Mouse (Mus musculus): Measurements from ENCODE around the gene Ung. TPM values are rescaled to one million over a fixed set of nuclear protein-coding genes. Genes with fewer than 3 reads are reported as not detected.

Ung gene
- polyA plus RNA-seq, 1 experiment from 2014 or later, result 44.6 TPM

DNA sequence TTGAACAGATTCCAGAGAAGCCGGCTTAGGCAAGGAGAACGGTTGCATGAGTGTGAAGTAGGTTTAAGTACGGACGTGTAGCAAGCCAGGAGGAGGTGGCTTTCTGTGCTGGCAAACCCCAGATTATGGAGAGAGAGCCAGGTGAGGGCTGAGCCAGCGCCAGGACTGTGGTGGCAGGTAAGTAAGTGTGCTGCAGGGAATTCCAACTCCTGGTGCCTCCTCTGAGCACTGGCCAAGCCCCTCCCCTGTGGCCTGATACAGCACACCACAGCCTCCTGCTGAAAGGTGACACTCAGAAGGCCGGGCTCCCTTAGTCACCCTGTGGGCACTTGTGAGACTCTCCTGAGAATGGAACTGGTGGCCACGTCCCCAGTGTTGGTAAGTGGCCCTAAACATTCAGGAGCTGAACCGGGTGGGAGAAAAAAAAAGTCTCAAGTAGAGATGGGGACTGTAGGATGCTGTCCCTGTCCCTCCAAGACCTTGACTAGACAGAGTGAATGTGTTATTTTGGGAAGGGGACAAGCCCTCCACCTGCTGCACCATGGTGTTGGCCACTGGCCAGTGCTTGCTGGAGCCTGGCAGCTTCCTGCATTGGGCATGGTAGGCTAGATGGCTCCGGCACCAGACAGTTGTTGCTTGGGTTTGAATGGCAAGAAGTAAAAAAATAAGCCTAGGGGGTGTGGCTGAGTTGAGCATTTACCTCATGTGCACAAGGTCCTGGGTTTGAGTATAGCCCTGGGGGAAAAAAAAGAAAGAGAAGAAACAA lies 25.2 kb downstream of the Ung start:
- ATAC-seq (ENCODE audit: low FRiP score, low TSS enrichment), result no peak
- H3K27ac ChIP-seq (ENCODE audit: low read depth, low read length), result no peak overlapping the region

DNA sequence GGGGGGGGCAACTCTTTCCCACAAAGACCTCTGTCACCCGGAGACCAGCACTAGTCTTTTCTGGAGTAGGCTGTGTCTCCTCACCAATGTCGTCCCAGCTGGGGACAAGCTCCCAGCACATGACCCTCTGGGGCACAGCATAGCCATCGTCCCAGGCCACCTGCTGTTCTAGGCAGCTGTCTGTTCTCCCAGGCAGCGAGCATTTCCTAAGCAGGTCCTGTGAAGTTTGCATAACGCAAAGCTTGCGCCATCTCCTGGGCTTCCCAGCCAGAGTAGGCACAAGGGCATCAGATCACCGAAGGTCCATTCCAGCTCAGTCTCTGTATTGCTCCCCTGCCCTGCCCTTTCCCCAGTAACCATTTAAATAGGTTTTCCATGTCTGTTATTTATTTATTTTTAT lies 27.1 kb downstream of the Ung start:
- Histone ChIP-seq H3K4me3 (ENCODE audit: low read length) (no peak overlapping the region), H3K9ac (ENCODE audit: low read depth, low read length) (no peak overlapping the region), H3K4me2 (replicated peaks; ENCODE audit: low read depth, low read length) (no peak overlapping the region), H3K27ac (ENCODE audit: low read depth, low read length) (no peak overlapping the region), H3K27me3 (ENCODE audit: control insufficient read depth, insufficient read depth, low read length) (no peaks in the 10 kb centered on the region), H3K9me3 (ENCODE audit: control insufficient read depth, low read length) (no peaks in the 10 kb centered on the region), H3K36me3 (ENCODE audit: control insufficient read depth, insufficient read depth, low read length) (no peaks in the 10 kb centered on the region), H3K4me1 (ENCODE audit: control insufficient read depth, insufficient read depth, low read length) (no peaks in the 10 kb centered on the region)
- WGBS, result 58% methylated on average over 7 of the region's 7 CpGs
- ATAC-seq (ENCODE audit: low FRiP score, low TSS enrichment), result no peak

More for the DNA sequence above, 25.2 kb downstream of the Ung start:
- Histone ChIP-seq H3K4me3 (ENCODE audit: low read length) (no peak overlapping the region), H3K4me1 (ENCODE audit: control insufficient read depth, insufficient read depth, low read length) (no peaks in the 10 kb centered on the region), H3K4me2 (replicated peaks; ENCODE audit: low read depth, low read length) (no peak overlapping the region), H3K9me3 (ENCODE audit: control insufficient read depth, low read length) (no peaks in the 10 kb centered on the region), H3K36me3 (ENCODE audit: control insufficient read depth, insufficient read depth, low read length) (no peaks in the 10 kb centered on the region), H3K27me3 (ENCODE audit: control insufficient read depth, insufficient read depth, low read length) (no peaks in the 10 kb centered on the region), H3K9ac (ENCODE audit: low read depth, low read length) (no peak overlapping the region)
- 56% methylated on average over 9 of the region's 9 CpGs for WGBS

DNA sequence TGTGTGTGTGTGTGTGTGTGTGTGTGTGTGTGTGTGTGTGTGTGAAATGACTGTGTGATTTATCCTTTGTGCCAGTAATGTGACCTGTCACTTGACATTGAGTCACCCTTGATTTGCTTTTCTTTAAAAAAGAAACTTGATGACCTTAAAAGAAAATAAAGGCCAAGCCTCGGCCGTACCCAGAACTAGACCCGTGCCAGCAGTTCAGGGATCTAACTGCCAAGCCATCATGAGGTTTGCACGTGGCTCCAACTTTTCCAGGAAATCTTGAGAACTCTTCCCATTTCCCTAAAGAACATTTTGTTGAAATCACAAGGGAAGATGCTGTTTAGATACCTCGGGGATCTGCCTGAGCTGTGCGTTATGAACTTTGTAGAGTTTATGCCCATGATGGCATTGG lies 31.2 kb downstream of the Ung start:
- no peak overlapping the region for H3K4me2 ChIP-seq (replicated peaks; ENCODE audit: low read depth, low read length)
- WGBS, result 72% methylated on average over 6 of the region's 6 CpGs
- no peak overlapping the region for H3K27ac ChIP-seq (ENCODE audit: low read depth, low read length)
- no peak overlapping the region for H3K9ac ChIP-seq (ENCODE audit: low read depth, low read length)
- no peaks in the 10 kb centered on the region for H3K27me3 ChIP-seq (ENCODE audit: control insufficient read depth, insufficient read depth, low read length)
- H3K36me3 ChIP-seq (ENCODE audit: control insufficient read depth, insufficient read depth, low read length), result no peaks in the 10 kb centered on the region
- ATAC-seq (ENCODE audit: low FRiP score, low TSS enrichment), result no peak
- H3K4me1 ChIP-seq (ENCODE audit: control insufficient read depth, insufficient read depth, low read length), result no peaks in the 10 kb centered on the region
- no peak overlapping the region for H3K4me3 ChIP-seq (ENCODE audit: low read length)
- no peaks in the 10 kb centered on the region for H3K9me3 ChIP-seq (ENCODE audit: control insufficient read depth, low read length)

DNA sequence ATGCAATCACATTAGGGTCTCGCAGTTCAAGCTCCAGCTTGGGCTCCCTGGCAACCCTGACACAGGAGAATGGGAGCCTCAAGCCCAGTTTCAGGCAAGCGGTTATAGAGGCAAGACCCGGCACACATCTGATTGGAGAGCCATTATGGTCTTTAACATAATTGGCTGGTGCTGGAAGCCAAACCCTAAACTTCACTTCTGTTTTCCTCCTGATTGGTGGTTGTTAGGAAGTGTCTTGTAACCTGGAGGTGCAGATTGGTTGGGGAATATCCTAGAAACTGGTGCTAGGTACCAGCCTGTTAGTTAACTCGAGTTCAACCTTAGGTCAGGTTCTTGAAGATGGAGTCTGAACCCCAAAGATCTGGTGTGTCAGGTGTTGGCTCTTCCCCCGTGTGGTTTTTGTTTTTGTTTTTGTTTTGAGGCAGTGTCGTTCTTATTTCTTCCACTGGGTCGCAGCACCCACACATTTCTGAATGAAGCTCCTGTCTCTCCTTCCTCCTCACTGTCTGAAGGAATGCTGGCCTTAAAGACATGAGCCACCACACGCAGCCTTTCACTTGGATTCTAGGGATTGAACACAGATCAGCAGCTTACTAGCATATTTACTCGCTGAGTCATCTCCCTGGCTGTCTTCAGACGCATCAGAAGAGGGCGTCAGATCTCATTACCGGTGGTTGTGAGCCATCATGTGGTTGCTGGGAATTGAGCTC lies 32.1 kb downstream of the Ung start:
- H3K9ac ChIP-seq (ENCODE audit: low read depth, low read length), result no peak overlapping the region
- H3K4me3 ChIP-seq (ENCODE audit: low read length), result no peak overlapping the region
- H3K36me3 ChIP-seq (ENCODE audit: control insufficient read depth, insufficient read depth, low read length), result no peaks in the 10 kb centered on the region
- no peaks in the 10 kb centered on the region for H3K4me1 ChIP-seq (ENCODE audit: control insufficient read depth, insufficient read depth, low read length)
- WGBS, result 61% methylated on average over 12 of the region's 12 CpGs
- H3K9me3 ChIP-seq (ENCODE audit: control insufficient read depth, low read length), result no peaks in the 10 kb centered on the region
- H3K4me2 ChIP-seq (replicated peaks; ENCODE audit: low read depth, low read length), result no peak overlapping the region
- ATAC-seq (ENCODE audit: low FRiP score, low TSS enrichment), result no peak
- no peak overlapping the region for H3K27ac ChIP-seq (ENCODE audit: low read depth, low read length)
- H3K27me3 ChIP-seq (ENCODE audit: control insufficient read depth, insufficient read depth, low read length), result no peaks in the 10 kb centered on the region

DNA sequence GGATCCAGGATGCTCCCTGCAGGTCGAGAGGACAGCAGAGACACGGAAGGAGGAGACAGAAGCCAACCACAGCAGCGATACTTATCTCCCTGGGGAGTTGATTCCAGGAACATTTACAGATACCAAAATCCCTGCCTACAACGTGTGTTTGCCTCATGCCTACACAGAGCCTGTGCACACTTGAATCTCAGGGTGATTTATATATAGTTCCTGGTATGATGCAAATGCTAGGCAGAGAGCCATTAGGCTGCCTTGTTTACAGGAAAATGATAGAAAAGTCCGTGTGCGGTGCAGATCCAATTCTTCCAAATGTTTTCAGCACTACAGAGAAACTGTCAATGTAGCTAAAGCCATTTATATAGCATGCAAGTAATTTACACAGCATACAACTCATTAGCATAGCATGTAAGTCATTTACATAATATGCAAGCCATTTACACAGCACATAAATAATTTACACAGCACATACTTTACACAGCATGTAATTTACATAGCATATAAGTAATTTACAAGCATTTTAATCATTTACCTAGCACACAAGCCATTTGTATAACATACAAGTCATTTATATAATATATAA lies 33.0 kb downstream of the Ung start:
- 75% methylated on average over 6 of the region's 6 CpGs for WGBS
- H3K9ac ChIP-seq (ENCODE audit: low read depth, low read length), result no peak overlapping the region

DNA sequence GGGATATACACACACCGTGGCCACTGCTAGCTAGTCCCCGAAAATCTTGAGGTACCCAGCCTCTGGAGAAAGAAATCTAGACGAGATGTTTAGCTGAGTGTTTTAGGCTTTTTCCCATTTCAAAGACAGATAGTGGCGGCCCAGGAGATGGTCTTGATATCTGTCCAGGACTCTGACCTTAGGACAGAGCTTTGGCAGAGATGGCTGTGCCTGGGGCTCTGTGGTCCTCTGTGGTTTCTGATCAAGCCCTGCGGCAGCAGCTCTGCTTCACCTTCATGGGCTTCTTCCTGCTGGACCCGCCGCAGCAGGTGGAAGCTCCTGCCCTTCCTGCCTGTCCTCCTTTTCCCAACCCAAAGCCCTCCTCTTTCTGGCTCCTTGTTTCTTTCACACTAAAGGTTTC lies 40.2 kb downstream of the Ung start:
- no peaks in the 10 kb centered on the region for H3K9me3 ChIP-seq (ENCODE audit: control insufficient read depth, low read length)
- H3K27ac ChIP-seq (ENCODE audit: low read depth, low read length), result no peak overlapping the region
- no peak for ATAC-seq (ENCODE audit: low FRiP score, low TSS enrichment)
- H3K4me1 ChIP-seq (ENCODE audit: control insufficient read depth, insufficient read depth, low read length), result 0 out of 2 replicates have a peak, but pooled peaks cover 4% of the 10 kb centered on the region
- H3K4me3 ChIP-seq (ENCODE audit: low read length), result no peak overlapping the region
- no peak overlapping the region for H3K4me2 ChIP-seq (replicated peaks; ENCODE audit: low read depth, low read length)
- no peak overlapping the region for H3K9ac ChIP-seq (ENCODE audit: low read depth, low read length)
- 80% methylated on average over 7 of the region's 7 CpGs for WGBS
- H3K36me3 ChIP-seq (ENCODE audit: control insufficient read depth, insufficient read depth, low read length), result no peaks in the 10 kb centered on the region
- no peaks in the 10 kb centered on the region for H3K27me3 ChIP-seq (ENCODE audit: control insufficient read depth, insufficient read depth, low read length)

More for the DNA sequence above, 33.0 kb downstream of the Ung start:
- H3K4me3 ChIP-seq (ENCODE audit: low read length), result no peak overlapping the region
- H3K36me3 ChIP-seq (ENCODE audit: control insufficient read depth, insufficient read depth, low read length), result no peaks in the 10 kb centered on the region
- ATAC-seq (ENCODE audit: low FRiP score, low TSS enrichment), result no peak
- no peak overlapping the region for H3K27ac ChIP-seq (ENCODE audit: low read depth, low read length)
- no peaks in the 10 kb centered on the region for H3K27me3 ChIP-seq (ENCODE audit: control insufficient read depth, insufficient read depth, low read length)
- no peak overlapping the region for H3K4me2 ChIP-seq (replicated peaks; ENCODE audit: low read depth, low read length)
- H3K9me3 ChIP-seq (ENCODE audit: control insufficient read depth, low read length), result no peaks in the 10 kb centered on the region
- H3K4me1 ChIP-seq (ENCODE audit: control insufficient read depth, insufficient read depth, low read length), result no peaks in the 10 kb centered on the region

DNA sequence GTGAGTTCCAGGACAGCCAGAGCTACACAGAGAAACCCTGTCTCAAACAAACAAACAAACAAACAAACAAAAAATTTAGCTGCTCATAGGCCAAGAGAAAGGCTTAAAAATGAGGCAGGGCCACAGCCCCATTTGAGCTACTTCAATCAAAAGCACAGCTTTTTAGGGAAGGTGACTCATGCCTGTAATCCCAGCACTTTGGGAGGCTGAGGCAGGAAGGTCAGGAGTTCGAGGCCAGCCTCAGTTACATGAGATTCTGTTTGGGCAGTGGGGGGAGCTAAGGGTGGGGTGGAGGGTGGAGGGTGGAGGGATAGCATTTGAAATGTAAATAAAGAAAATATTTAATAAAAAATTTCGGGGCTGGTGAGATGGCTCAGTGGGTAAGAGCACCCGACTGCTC lies 42.8 kb downstream of the Ung start:
- ATAC-seq (ENCODE audit: low FRiP score, low TSS enrichment), result no peak
- Histone ChIP-seq H3K27me3 (ENCODE audit: control insufficient read depth, insufficient read depth, low read length) (no peaks in the 10 kb centered on the region), H3K4me2 (replicated peaks; ENCODE audit: low read depth, low read length) (no peak overlapping the region), H3K27ac (ENCODE audit: low read depth, low read length) (no peak overlapping the region), H3K9me3 (ENCODE audit: control insufficient read depth, low read length) (no peaks in the 10 kb centered on the region), H3K9ac (ENCODE audit: low read depth, low read length) (no peak overlapping the region), H3K36me3 (ENCODE audit: control insufficient read depth, insufficient read depth, low read length) (no peaks in the 10 kb centered on the region), H3K4me3 (ENCODE audit: low read length) (no peak overlapping the region), H3K4me1 (ENCODE audit: control insufficient read depth, insufficient read depth, low read length) (0 out of 2 replicates have a peak, but pooled peaks cover 4% of the 10 kb centered on the region)
- 96% methylated on average over 3 of the region's 3 CpGs for WGBS

DNA sequence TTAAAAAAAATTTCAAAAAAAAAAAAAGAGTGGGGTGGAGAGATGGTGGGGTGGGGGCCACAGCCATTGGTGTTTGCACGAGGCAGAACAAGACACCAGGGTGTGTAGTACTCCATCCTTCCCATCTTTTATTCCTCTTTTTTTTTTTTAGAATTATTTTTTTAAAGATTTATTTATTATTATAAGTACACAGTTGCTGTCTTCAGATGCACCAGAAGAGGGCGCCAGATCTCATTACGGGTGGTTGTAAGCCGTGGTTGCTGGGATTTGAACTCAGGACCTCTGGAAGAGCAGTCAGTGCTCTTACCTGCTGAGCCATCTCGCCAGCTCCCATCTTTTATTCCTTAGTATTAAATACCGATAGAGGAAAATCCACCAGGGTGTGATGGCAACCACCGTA lies 43.3 kb downstream of the Ung start:
- no peak for ATAC-seq (ENCODE audit: low FRiP score, low TSS enrichment)
- no peak overlapping the region for H3K4me3 ChIP-seq (ENCODE audit: low read length)
- 72% methylated on average over 7 of the region's 7 CpGs for WGBS

More for the DNA sequence above, 43.3 kb downstream of the Ung start:
- Histone ChIP-seq H3K36me3 (ENCODE audit: control insufficient read depth, insufficient read depth, low read length) (no peaks in the 10 kb centered on the region), H3K27ac (ENCODE audit: low read depth, low read length) (no peak overlapping the region), H3K9me3 (ENCODE audit: control insufficient read depth, low read length) (no peaks in the 10 kb centered on the region), H3K4me2 (replicated peaks; ENCODE audit: low read depth, low read length) (no peak overlapping the region), H3K27me3 (ENCODE audit: control insufficient read depth, insufficient read depth, low read length) (no peaks in the 10 kb centered on the region), H3K4me1 (ENCODE audit: control insufficient read depth, insufficient read depth, low read length) (0 out of 2 replicates have a peak, but pooled peaks cover 4% of the 10 kb centered on the region), H3K9ac (ENCODE audit: low read depth, low read length) (no peak overlapping the region)

Data from kidney, embryonic 14.5 days (tissue).